Mouse (Mus musculus): ENCODE results near the gene Ttc25. TPM values are rescaled to one million over a fixed set of nuclear protein-coding genes. Genes with fewer than 3 reads are reported as not detected.

Gene Ttc25
- not detected for polyA plus RNA-seq (2014; fragmentation: Illumina TruSeq; extraction: RNeasy Lipid Tissue Mini Kit (QIAGEN cat#74804); ENCODE audit: low replicate concordance)

DNA sequence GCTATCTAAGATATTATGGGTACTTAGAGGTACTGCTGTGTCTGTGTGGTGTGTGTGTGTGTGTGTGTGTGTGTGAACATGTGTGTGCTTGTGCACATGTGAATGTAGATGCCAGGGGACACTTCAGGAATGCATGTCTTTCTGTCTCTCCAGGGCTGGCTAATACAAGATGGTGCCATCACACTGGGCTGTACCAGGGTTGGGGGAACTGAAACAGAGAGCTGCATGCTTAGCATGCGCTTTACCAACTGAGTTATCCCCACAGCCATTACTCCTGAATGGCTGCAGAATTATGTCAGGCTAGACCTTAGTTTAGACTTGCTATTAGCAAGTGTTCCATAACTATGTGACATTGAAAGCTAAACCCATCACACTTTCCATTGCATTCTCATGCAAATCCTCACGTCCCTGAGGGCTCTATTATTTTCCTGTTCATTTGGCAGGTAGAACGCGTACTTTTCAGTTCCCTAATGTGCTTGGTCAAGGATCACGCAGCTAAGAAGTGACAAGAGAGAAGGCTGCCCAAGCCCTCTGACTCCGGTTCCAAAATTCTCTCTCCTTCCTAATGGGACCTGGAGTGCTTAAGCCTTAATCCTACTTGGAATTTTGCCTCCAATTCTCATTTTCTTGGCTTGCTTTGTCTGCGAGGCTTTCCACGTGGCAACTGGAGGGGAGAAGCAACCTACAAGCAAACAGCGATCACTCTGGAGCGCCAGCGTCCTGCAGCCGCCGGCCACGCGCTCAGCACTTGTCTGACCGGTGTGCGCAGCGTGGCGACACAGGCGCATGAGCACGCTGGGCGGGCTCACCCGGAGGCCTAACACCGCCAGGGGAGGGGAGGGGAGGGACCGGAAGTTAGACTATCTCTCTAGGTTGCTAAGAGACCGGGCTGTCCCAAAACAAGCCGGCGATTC, at the start of gene Ttc25:
Gene Ttc25, plus strand, starts transcription at position 776 of the 914 bp plus-strand sequence.

GRCm38 (mm10) chr11:100527458-100528374, 17.7 kb upstream of the Ttc25 start, which contains the start of gene Acly:
Gene Acly (minus strand): TSS chr11:100528000.

DNA sequence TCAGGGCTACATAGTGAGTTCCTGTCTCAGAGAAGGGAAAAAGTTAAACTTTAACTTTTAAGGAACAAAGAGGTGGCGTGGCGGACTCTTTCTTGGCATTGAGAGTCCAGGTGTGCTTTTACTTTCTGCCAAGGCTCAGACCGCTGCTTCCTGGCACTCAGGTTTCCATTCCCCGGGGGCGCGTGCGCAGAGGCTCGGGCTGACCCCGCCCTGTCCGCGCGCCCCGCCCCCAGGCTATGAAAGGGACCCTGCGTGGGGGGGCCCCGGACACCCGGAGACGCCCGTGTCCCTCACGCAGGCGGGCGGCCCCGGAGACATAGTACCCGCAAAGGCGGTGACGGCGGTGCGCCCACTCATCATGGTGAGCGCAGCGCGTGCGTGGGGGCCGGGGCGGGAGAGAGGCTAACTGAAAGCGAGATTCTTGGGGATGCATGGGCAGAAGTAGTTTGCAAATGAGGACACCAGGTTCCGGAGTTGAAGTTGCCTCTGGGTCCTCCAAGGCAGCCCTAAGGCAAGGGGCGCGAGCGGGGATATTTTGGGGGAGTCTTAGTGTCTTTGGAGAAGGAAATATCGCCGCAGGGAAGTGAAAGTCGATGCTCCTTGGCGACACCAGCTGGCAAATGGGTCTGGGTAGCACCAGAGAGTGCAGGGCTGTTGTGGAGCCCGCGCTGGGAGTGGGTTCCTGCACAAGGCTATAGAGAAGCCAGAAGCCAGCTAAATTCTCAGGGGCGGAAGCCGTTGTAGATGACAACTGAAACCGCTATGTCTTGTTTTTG, 29.5 kb downstream of the Ttc25 start, which contains the start of gene Cnp:
Gene Cnp, plus strand, starts transcription at position 197 of the 776 bp plus-strand sequence.

DNA sequence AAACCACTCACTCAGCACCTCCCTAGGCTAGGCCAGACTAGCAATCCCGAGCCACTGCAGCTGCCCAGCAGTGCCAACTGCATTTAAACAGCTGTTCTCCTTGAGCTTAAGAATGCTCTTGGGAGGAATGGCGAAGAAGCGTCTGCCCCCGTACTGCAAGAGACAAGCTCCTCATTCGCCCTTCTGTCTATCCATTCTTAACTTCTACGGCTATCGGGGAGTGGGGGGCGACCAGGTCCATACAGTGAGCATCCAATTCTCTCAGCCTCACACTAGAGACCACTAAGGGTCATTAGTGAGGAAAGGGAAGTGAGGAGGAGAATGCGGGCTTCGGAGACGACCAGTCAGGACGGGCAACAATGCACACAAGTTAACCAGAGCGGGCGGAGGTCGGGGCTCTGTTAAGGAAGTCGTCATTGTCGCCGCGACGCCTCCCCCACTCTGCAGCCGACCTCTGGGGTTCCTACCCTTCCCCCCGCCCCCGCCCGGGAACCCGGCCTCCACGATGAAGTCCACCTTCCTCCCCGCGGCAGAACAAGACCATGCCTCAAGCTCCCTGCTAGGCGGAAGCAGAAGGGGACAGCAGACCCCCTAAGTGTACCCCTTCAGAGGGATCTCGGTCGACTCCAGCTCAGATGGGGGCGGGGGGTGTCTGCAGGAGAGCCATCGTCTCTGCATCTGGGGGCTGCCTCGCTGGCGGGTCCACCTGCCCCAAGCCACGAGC, 73.5 kb downstream of the Ttc25 start, which contains the start of gene Nkiras2:
Gene Nkiras2, plus strand, starts transcription at position 484 of the 724 bp plus-strand sequence.

GRCm38 (mm10) chr11:100619982-100620381, 74.6 kb downstream of the Ttc25 start, which contains the start of gene Dnajc7:
Gene Dnajc7 (minus strand): TSS chr11:100620168.

Other genes starting within 250 kb of the Ttc25 start
- gene Eif1, start 225.7 kb upstream of the Ttc25 start, polyA plus RNA-seq (2014; fragmentation: Illumina TruSeq; extraction: RNeasy Lipid Tissue Mini Kit (QIAGEN cat#74804); ENCODE audit: low replicate concordance), result 1,556 TPM
- not detected for gene Gast, start 211.2 kb upstream of the Ttc25 start, polyA plus RNA-seq (2014; fragmentation: Illumina TruSeq; extraction: RNeasy Lipid Tissue Mini Kit (QIAGEN cat#74804); ENCODE audit: low replicate concordance)
- 0.22 TPM for gene Hap1, start 189.5 kb upstream of the Ttc25 start, polyA plus RNA-seq (2014; fragmentation: Illumina TruSeq; extraction: RNeasy Lipid Tissue Mini Kit (QIAGEN cat#74804); ENCODE audit: low replicate concordance)
- gene Jup, start 147.8 kb upstream of the Ttc25 start, polyA plus RNA-seq (2014; fragmentation: Illumina TruSeq; extraction: RNeasy Lipid Tissue Mini Kit (QIAGEN cat#74804); ENCODE audit: low replicate concordance), result 3.0 TPM
- not detected for gene P3h4, start 130.8 kb upstream of the Ttc25 start, polyA plus RNA-seq (2014; fragmentation: Illumina TruSeq; extraction: RNeasy Lipid Tissue Mini Kit (QIAGEN cat#74804); ENCODE audit: low replicate concordance)
- gene Fkbp10, start 129.9 kb upstream of the Ttc25 start, polyA plus RNA-seq (2014; fragmentation: Illumina TruSeq; extraction: RNeasy Lipid Tissue Mini Kit (QIAGEN cat#74804); ENCODE audit: low replicate concordance), result not detected
- 3.2 TPM for gene Nt5c3b, start 103.8 kb upstream of the Ttc25 start, polyA plus RNA-seq (2014; fragmentation: Illumina TruSeq; extraction: RNeasy Lipid Tissue Mini Kit (QIAGEN cat#74804); ENCODE audit: low replicate concordance)
- not detected for gene Klhl10, start 103.7 kb upstream of the Ttc25 start, polyA plus RNA-seq (2014; fragmentation: Illumina TruSeq; extraction: RNeasy Lipid Tissue Mini Kit (QIAGEN cat#74804); ENCODE audit: low replicate concordance)
- 2.3 TPM for gene Klhl11, start 72.9 kb upstream of the Ttc25 start, polyA plus RNA-seq (2014; fragmentation: Illumina TruSeq; extraction: RNeasy Lipid Tissue Mini Kit (QIAGEN cat#74804); ENCODE audit: low replicate concordance)
- 28.1 TPM for gene Acly, start 17.6 kb upstream of the Ttc25 start, polyA plus RNA-seq (2014; fragmentation: Illumina TruSeq; extraction: RNeasy Lipid Tissue Mini Kit (QIAGEN cat#74804); ENCODE audit: low replicate concordance)
- 3.5 TPM for gene Cnp, start 29.3 kb downstream of the Ttc25 start, polyA plus RNA-seq (2014; fragmentation: Illumina TruSeq; extraction: RNeasy Lipid Tissue Mini Kit (QIAGEN cat#74804); ENCODE audit: low replicate concordance)
- 2.9 TPM for gene Nkiras2, start 73.6 kb downstream of the Ttc25 start, polyA plus RNA-seq (2014; fragmentation: Illumina TruSeq; extraction: RNeasy Lipid Tissue Mini Kit (QIAGEN cat#74804); ENCODE audit: low replicate concordance)
- gene Dnajc7, start 74.6 kb downstream of the Ttc25 start, polyA plus RNA-seq (2014; fragmentation: Illumina TruSeq; extraction: RNeasy Lipid Tissue Mini Kit (QIAGEN cat#74804); ENCODE audit: low replicate concordance), result 243 TPM
- not detected for gene Zfp385c, start 146.8 kb downstream of the Ttc25 start, polyA plus RNA-seq (2014; fragmentation: Illumina TruSeq; extraction: RNeasy Lipid Tissue Mini Kit (QIAGEN cat#74804); ENCODE audit: low replicate concordance)
- gene Dhx58, start 158.7 kb downstream of the Ttc25 start, polyA plus RNA-seq (2014; fragmentation: Illumina TruSeq; extraction: RNeasy Lipid Tissue Mini Kit (QIAGEN cat#74804); ENCODE audit: low replicate concordance), result 0.45 TPM
- 0.48 TPM for gene Kat2a, start 166.9 kb downstream of the Ttc25 start, polyA plus RNA-seq (2014; fragmentation: Illumina TruSeq; extraction: RNeasy Lipid Tissue Mini Kit (QIAGEN cat#74804); ENCODE audit: low replicate concordance)
- not detected for gene Hspb9, start 168.2 kb downstream of the Ttc25 start, polyA plus RNA-seq (2014; fragmentation: Illumina TruSeq; extraction: RNeasy Lipid Tissue Mini Kit (QIAGEN cat#74804); ENCODE audit: low replicate concordance)
- 45.0 TPM for gene Rab5c, start 192.6 kb downstream of the Ttc25 start, polyA plus RNA-seq (2014; fragmentation: Illumina TruSeq; extraction: RNeasy Lipid Tissue Mini Kit (QIAGEN cat#74804); ENCODE audit: low replicate concordance)
- not detected for gene Kcnh4, start 214.3 kb downstream of the Ttc25 start, polyA plus RNA-seq (2014; fragmentation: Illumina TruSeq; extraction: RNeasy Lipid Tissue Mini Kit (QIAGEN cat#74804); ENCODE audit: low replicate concordance)
- gene Hcrt, start 217.3 kb downstream of the Ttc25 start, polyA plus RNA-seq (2014; fragmentation: Illumina TruSeq; extraction: RNeasy Lipid Tissue Mini Kit (QIAGEN cat#74804); ENCODE audit: low replicate concordance), result not detected
- gene Ghdc, start 225.3 kb downstream of the Ttc25 start, polyA plus RNA-seq (2014; fragmentation: Illumina TruSeq; extraction: RNeasy Lipid Tissue Mini Kit (QIAGEN cat#74804); ENCODE audit: low replicate concordance), result 1.7 TPM